In genomic region chr13:64117442-64117841, GRCm38 (mm10) we compare ENCODE assay signal across 17 mouse cellular contexts. TPM values are rescaled to one million over a fixed set of nuclear protein-coding genes. Genes with fewer than 3 reads are reported as not detected.
DNase-seq lines count a peak whose midpoint lies in the region; ATAC-seq and TF ChIP-seq lines count a peak whose summit lies in the region.
"Had no signal": no experiment of that assay in that cellular context is flagged by ENCODE, and none has a peak within 500 bp of the region (broad histone marks: within the 10 kb centered on the region; RNA-seq: fewer than 3 reads in every experiment).

No protein-coding gene starts in this region.

- TF ChIP-seq EP300 in stomach, postnatal 0 days (optimal IDR thresholded peaks at IDR 0.05): no peak

- peak; percentile 37 for DNase-seq in lung, postnatal 36 days
- DNase-seq in lung, postnatal 4 days: no peak
- peak; percentile 58 for DNase-seq in ES-CJ7 (ENCODE audit: low read depth, low spot score)
- no peak for DNase-seq in stomach, postnatal 0 days (ENCODE audit: low spot score)
- no peak for DNase-seq in limb, embryonic 10.5 days (ENCODE audit: low spot score)
- DNase-seq: adrenal gland, adult 2 months; cerebellum, adult 9-10 months; heart, postnatal 4 days; left cerebral cortex, postnatal 4 days; midbrain, embryonic 14.5 days; right cerebral cortex, adult 18-20 months; thymus, postnatal 25 days had no signal

- H3K36me3 ChIP-seq in intestine, postnatal 0 days (ENCODE audit: control insufficient read depth, insufficient read depth): no peaks in the 10 kb centered on the region
- no peaks in the 10 kb centered on the region for H3K36me3 ChIP-seq in intestine, embryonic 15.5 days
- no peaks in the 10 kb centered on the region for H3K36me3 ChIP-seq in stomach, postnatal 0 days (ENCODE audit: control insufficient read depth, insufficient read depth, low read length)
- no peaks in the 10 kb centered on the region for H3K36me3 ChIP-seq in limb, embryonic 10.5 days
- H3K36me3 ChIP-seq: neural tube, embryonic 13.5 days had no signal

- WGBS in intestine, postnatal 0 days: 60% methylated on average over 2 of the region's 2 CpGs
- 58% methylated on average over 2 of the region's 2 CpGs for WGBS in intestine, embryonic 15.5 days
- WGBS in stomach, postnatal 0 days: 63% methylated on average over 2 of the region's 2 CpGs
- 49% methylated on average over 2 of the region's 2 CpGs for WGBS in limb, embryonic 10.5 days

- H3K27ac ChIP-seq in intestine, postnatal 0 days (ENCODE audit: low read depth, low read length): no peak overlapping the region
- no peak overlapping the region for H3K27ac ChIP-seq in intestine, embryonic 15.5 days
- no peak overlapping the region for H3K27ac ChIP-seq in stomach, postnatal 0 days (replicated peaks)
- H3K27ac ChIP-seq in limb, embryonic 10.5 days: no peak overlapping the region
- H3K27ac ChIP-seq: neural tube, embryonic 13.5 days had no signal

- ATAC-seq in intestine, postnatal 0 days: no peak
- ATAC-seq in intestine, embryonic 15.5 days: no peak
- no peak for ATAC-seq in stomach, postnatal 0 days (ENCODE audit: low FRiP score, low TSS enrichment)
- ATAC-seq: intestine, embryonic 16.5 days had no signal

- H3K27me3 ChIP-seq in intestine, postnatal 0 days (replicated peaks; ENCODE audit: control insufficient read depth, insufficient read depth, low read length): no peaks in the 10 kb centered on the region
- no peaks in the 10 kb centered on the region for H3K27me3 ChIP-seq in intestine, embryonic 15.5 days (replicated peaks)
- no peaks in the 10 kb centered on the region for H3K27me3 ChIP-seq in stomach, postnatal 0 days (ENCODE audit: control insufficient read depth, insufficient read depth, low read length)
- no peaks in the 10 kb centered on the region for H3K27me3 ChIP-seq in limb, embryonic 10.5 days (ENCODE audit: low read depth, poor library complexity, severe bottlenecking)
- H3K27me3 ChIP-seq: neural tube, embryonic 13.5 days had no signal

- no peak overlapping the region for H3K4me2 ChIP-seq in intestine, postnatal 0 days (replicated peaks; ENCODE audit: low read depth)
- no peak overlapping the region for H3K4me2 ChIP-seq in intestine, embryonic 15.5 days (replicated peaks)
- H3K4me2 ChIP-seq in stomach, postnatal 0 days (replicated peaks; ENCODE audit: low read depth): no peak overlapping the region
- H3K4me2 ChIP-seq: neural tube, embryonic 13.5 days had no signal

- H3K9ac ChIP-seq in intestine, postnatal 0 days (ENCODE audit: low read depth, low read length): no peak overlapping the region
- no peak overlapping the region for H3K9ac ChIP-seq in intestine, embryonic 15.5 days
- H3K9ac ChIP-seq in stomach, postnatal 0 days (ENCODE audit: low read length): no peak overlapping the region
- H3K9ac ChIP-seq: neural tube, embryonic 13.5 days had no signal

- H3K4me1 ChIP-seq in intestine, postnatal 0 days (replicated peaks; ENCODE audit: control insufficient read depth, insufficient read depth, low read length): no peaks in the 10 kb centered on the region
- H3K4me1 ChIP-seq in intestine, embryonic 15.5 days (replicated peaks): no peaks in the 10 kb centered on the region
- H3K4me1 ChIP-seq in stomach, postnatal 0 days (replicated peaks; ENCODE audit: control insufficient read depth, insufficient read depth): no peaks in the 10 kb centered on the region
- H3K4me1 ChIP-seq in limb, embryonic 10.5 days: no peaks in the 10 kb centered on the region
- H3K4me1 ChIP-seq: neural tube, embryonic 13.5 days had no signal

- TF ChIP-seq CTCF in intestine, postnatal 0 days (IDR thresholded peaks at IDR 0.05; ENCODE audit: low read depth): peak; percentile 58
- TF ChIP-seq CTCF in stomach, postnatal 0 days (IDR thresholded peaks at IDR 0.05; ENCODE audit: low read depth): peak; percentile 58

- no peaks in the 10 kb centered on the region for H3K9me3 ChIP-seq in intestine, postnatal 0 days (ENCODE audit: control insufficient read depth)
- H3K9me3 ChIP-seq in intestine, embryonic 15.5 days: no peaks in the 10 kb centered on the region
- no peaks in the 10 kb centered on the region for H3K9me3 ChIP-seq in stomach, postnatal 0 days (ENCODE audit: control insufficient read depth, low read length)
- no peaks in the 10 kb centered on the region for H3K9me3 ChIP-seq in limb, embryonic 10.5 days (replicated peaks)
- H3K9me3 ChIP-seq: neural tube, embryonic 13.5 days had no signal

- no peak overlapping the region for H3K4me3 ChIP-seq in intestine, postnatal 0 days (ENCODE audit: low read depth, low read length)
- H3K4me3 ChIP-seq in intestine, embryonic 15.5 days (replicated peaks): no peak overlapping the region
- H3K4me3 ChIP-seq in stomach, postnatal 0 days (ENCODE audit: low read depth, low read length): no peak overlapping the region
- H3K4me3 ChIP-seq in limb, embryonic 10.5 days: no peak overlapping the region
- H3K4me3 ChIP-seq: neural tube, embryonic 13.5 days had no signal

RNA-seq across cellular contexts. Expression of gene Slc35d2, which starts 11.7 kb away (rescaled TPM):
- polyA plus RNA-seq in intestine, postnatal 0 days (2015; fragmentation: Nextera tagmentation; extraction: Ambion mirVana): 11.9 and 12.6 TPM in 2 replicates
- polyA plus RNA-seq in intestine, embryonic 15.5 days (2015; fragmentation: Nextera tagmentation; extraction: Ambion mirVana): 4.6 and 6.7 TPM in 2 replicates
- 7.9 and 9.5 TPM in 2 replicates for polyA plus RNA-seq in stomach, postnatal 0 days (2015; fragmentation: Nextera tagmentation; extraction: Ambion mirVana)
- 3.0 TPM in 2 replicates for polyA plus RNA-seq in limb, embryonic 10.5 days (2016; fragmentation: Nextera tagmentation; extraction: Ambion mirVana)

RNA-seq across cellular contexts. Expression of gene Hsd17b3, which starts 28.4 kb away (rescaled TPM):
- 0.31 and 0.41 TPM in 2 replicates for polyA plus RNA-seq in intestine, postnatal 0 days (2015; fragmentation: Nextera tagmentation; extraction: Ambion mirVana)
- polyA plus RNA-seq in intestine, embryonic 15.5 days (2015; fragmentation: Nextera tagmentation; extraction: Ambion mirVana): not detected in 2 replicates
- not detected in 2 replicates for polyA plus RNA-seq in stomach, postnatal 0 days (2015; fragmentation: Nextera tagmentation; extraction: Ambion mirVana)
- polyA plus RNA-seq in limb, embryonic 10.5 days (2016; fragmentation: Nextera tagmentation; extraction: Ambion mirVana): not detected in 2 replicates
- polyA plus RNA-seq: adrenal gland, adult 2 months; intestine, embryonic 16.5 days; lung, embryonic 16.5 days; midbrain, embryonic 14.5 days; neural tube, embryonic 13.5 days had no signal

RNA-seq across cellular contexts. Expression of gene Zfp367, which starts 35.6 kb away (rescaled TPM):
- polyA plus RNA-seq in intestine, postnatal 0 days (2015; fragmentation: Nextera tagmentation; extraction: Ambion mirVana): 8.9 and 9.5 TPM in 2 replicates
- polyA plus RNA-seq in intestine, embryonic 15.5 days (2015; fragmentation: Nextera tagmentation; extraction: Ambion mirVana): 18.8 and 21.6 TPM in 2 replicates
- 10.9 and 12.3 TPM in 2 replicates for polyA plus RNA-seq in stomach, postnatal 0 days (2015; fragmentation: Nextera tagmentation; extraction: Ambion mirVana)
- polyA plus RNA-seq in limb, embryonic 10.5 days (2016; fragmentation: Nextera tagmentation; extraction: Ambion mirVana): 11.2 and 12.6 TPM in 2 replicates

RNA-seq across cellular contexts. Expression of gene Habp4, which starts 44.2 kb away (rescaled TPM):
- 11.8 and 12.7 TPM in 2 replicates for polyA plus RNA-seq in intestine, postnatal 0 days (2015; fragmentation: Nextera tagmentation; extraction: Ambion mirVana)
- polyA plus RNA-seq in intestine, embryonic 15.5 days (2015; fragmentation: Nextera tagmentation; extraction: Ambion mirVana): 16.8 and 17.4 TPM in 2 replicates
- polyA plus RNA-seq in stomach, postnatal 0 days (2015; fragmentation: Nextera tagmentation; extraction: Ambion mirVana): 11.9 and 13.2 TPM in 2 replicates
- 14.5 and 18.4 TPM in 2 replicates for polyA plus RNA-seq in limb, embryonic 10.5 days (2016; fragmentation: Nextera tagmentation; extraction: Ambion mirVana)

Comparison
In these comparisons a context has a peak if more than half of its experiments do, and no peak if none do; other contexts are left out.
1. DNase-seq: peak in lung, postnatal 36 days (single experiment) and ES-CJ7 (single experiment); none in lung, postnatal 4 days (0 of 2), stomach, postnatal 0 days (single experiment) and limb, embryonic 10.5 days (single experiment).